Mouse (Mus musculus) lung, embryonic 14.5 days (tissue): Measurements from ENCODE around the gene Hist1h2bh. TPM values are rescaled to one million over a fixed set of nuclear protein-coding genes. Genes with fewer than 3 reads are reported as not detected.
"Not testable (repeated sequence)": the region's sequence is repeated elsewhere in the genome, so short reads cannot be mapped to it uniquely, and the experiment has no call there.

Experiments
- ATAC-seq: fragments of 200-750 bp; cut with Nextera tagmentation; 2 replicates; pipeline ENCODE4 v1.8.0; 2017; ENCODE audit warnings: mild to moderate bottlenecking, moderate TSS enrichment, moderate library complexity; ENCODE audit not compliant: insufficient read depth
- DNase-seq: peaks from one replicate; pipeline ENCODE4 v3.0.0-alpha.2; 2015
- H3K27ac ChIP-seq: fragments of 300-500 bp; sonication (generic); 2 replicates; pipeline ENCODE4 v1.5.1; 2014; ENCODE audit warnings: low read depth, mild to moderate bottlenecking, moderate library complexity
- H3K27me3 ChIP-seq: fragments of 300-500 bp; sonication (generic); 2 replicates; pipeline ENCODE4 v1.6.1; 2014; ENCODE audit warnings: low read length, control low read depth; ENCODE audit not compliant: insufficient read depth
- H3K36me3 ChIP-seq: fragments of 300-500 bp; sonication (generic); 2 replicates; pipeline ENCODE4 v1.6.1; 2014; ENCODE audit warnings: control low read depth; ENCODE audit not compliant: insufficient read depth
- H3K4me1 ChIP-seq: fragments of 300-500 bp; sonication (generic); 2 replicates; pipeline ENCODE4 v1.6.1; 2014; ENCODE audit warnings: antibody characterized with exemption, control low read depth; ENCODE audit not compliant: insufficient read depth
- H3K4me2 ChIP-seq: fragments of 300-500 bp; sonication (generic); 2 replicates; pipeline ENCODE4 v1.6.1; 2014; ENCODE audit warnings: mild to moderate bottlenecking
- H3K4me3 ChIP-seq: fragments of 300-500 bp; sonication (generic); 2 replicates; pipeline ENCODE4 v1.5.1; 2014; ENCODE audit warnings: low read depth, low read length
- H3K9ac ChIP-seq: fragments of 300-500 bp; sonication (generic); 2 replicates; pipeline ENCODE4 v1.6.1; 2014
- H3K9me3 ChIP-seq: fragments of 300-500 bp; sonication (generic); 2 replicates; pipeline ENCODE4 v1.6.1; 2016; ENCODE audit warnings: low read depth, low read length, control low read depth
- CTCF ChIP-seq: IDR thresholded peaks from 2 replicates; pipeline ENCODE4 v1.5.1; 2016; ENCODE audit warnings: antibody characterized with exemption, low read depth
- WGBS: fragments of 180-500 bp; shearing (Covaris S2); extraction: QIAGEN DNeasy Blood & Tissue Kit; methylation state at CpG from one replicate; pipeline ENCODE4 v1.1.7; 2014; 5-methylcytosine and 5-hydroxymethylcytosine counted together
- polyA plus RNA-seq: library from polyadenylated mRNA; unstranded; fragments of >200 nt; fragmentation: Nextera tagmentation; extraction: Ambion mirVana; gene quantifications from 2 replicates; pipeline ENCODE4 v1.2.1, GENCODE M21; 2014

Gene Hist1h2bh
- polyA plus RNA-seq, 1 experiment from 2014 or later: 1.8 TPM

DNA sequence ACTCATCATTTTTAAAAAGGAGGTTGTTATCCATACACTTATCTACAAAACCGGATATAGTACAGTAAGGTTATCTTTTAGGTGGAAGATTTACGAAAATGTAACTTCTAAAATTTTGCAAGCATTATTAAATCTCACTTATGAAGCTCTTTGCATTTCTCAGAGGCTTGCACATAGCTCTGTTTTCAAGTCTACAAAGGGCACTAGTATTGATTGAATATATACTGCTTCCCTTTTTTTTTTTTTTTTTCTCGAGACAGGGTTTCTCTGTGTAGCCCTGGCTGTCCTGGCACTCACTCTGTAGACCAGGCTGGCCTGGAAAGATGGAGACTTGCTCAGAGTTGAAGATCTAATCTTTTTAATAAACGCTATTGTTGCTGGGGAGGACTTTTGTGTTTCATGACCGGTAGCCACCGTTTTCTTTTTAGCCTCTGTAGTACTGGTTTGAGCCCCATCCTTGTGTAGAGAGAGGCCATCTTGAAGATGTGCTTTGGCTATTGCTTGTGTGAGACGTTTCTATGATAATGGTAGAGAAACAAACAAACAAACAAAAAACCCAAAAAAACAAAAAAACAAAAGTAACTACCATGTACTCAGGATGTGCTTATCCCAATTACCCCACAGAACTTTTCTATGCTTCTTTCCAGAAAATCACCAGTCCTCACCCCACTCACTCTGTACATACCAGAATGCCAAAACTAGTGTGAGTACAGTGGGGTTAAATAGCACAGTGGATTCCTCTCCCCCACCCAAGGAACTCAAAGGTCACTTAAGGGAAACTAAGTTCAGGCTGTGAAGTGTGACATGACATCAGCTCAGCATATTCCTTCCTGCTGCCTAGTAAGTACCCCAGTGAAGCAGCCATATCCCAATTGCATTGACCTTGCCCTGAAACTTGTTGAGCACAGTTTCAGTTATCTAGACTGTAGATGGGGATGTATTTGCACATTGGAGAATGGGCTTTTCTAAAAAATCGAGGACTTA is 9.0 kb upstream of the Hist1h2bh start:
- Histone ChIP-seq H3K4me2 (peak overlapping the region; percentile 76), H3K9me3 (no peaks in the 10 kb centered on the region), H3K36me3 (no peaks in the 10 kb centered on the region), H3K9ac (peak overlapping the region; percentile 13), H3K4me3 (peak overlapping the region; percentile 46; the same call in 1 of the 2 replicates), H3K27ac (peak overlapping the region; percentile 98), H3K27me3 (no peaks in the 10 kb centered on the region), H3K4me1 (peaks cover 8% of the 10 kb centered on the region)
- WGBS: 38% methylated on average over 8 of the region's 8 CpGs
- ATAC-seq (no peak), DNase-seq (no peak)
- TF ChIP-seq CTCF: no peak

DNA sequence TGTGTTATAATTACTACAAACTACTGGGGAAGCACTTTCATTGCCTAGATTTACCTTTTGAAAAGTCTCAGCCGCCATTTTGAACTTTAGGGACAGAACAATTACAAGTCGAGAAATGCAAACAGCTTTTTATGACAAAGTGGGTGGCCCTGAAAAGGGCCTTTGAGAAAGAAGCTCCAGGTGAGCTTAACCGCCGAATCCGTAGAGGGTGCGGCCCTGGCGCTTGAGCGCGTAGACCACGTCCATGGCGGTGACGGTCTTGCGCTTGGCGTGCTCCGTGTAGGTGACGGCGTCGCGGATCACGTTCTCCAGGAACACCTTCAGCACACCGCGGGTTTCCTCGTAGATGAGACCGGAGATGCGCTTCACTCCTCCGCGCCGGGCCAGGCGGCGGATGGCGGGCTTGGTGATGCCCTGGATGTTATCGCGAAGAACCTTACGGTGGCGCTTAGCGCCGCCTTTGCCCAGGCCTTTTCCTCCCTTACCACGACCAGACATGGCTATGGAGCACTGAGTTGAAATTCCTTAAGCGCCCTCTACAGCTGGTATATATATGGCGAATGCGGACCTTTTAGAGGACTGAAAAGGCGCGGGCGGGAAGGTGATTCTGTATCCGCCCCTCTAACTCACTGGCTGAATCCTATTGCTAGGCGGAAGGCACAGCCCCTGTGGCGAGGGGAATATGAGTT is 8.1 kb upstream of the Hist1h2bh start, which contains the start of gene Hist1h4f:
Gene Hist1h4f, minus strand, starts transcription at position 503 of the 689 bp plus-strand sequence.
- peak; percentile 98 for DNase-seq
- not testable (repeated sequence) for H3K4me1 ChIP-seq, H3K27me3 ChIP-seq, H3K36me3 ChIP-seq, H3K9me3 ChIP-seq
- ATAC-seq: peak; percentile 82
- Histone ChIP-seq H3K4me3 (peak within 1 kb of the TSS; percentile 46), H3K9ac (peak within 1 kb of the TSS; percentile 72), H3K4me2 (peak within 1 kb of the TSS; percentile 76), H3K27ac (peak within 1 kb of the TSS; percentile 98)
- under 1% methylated on average over 47 of the region's 47 CpGs for WGBS

- no peak for TF ChIP-seq CTCF
- H3K36me3 ChIP-seq: no peaks in the 10 kb centered on the region
- H3K4me3 ChIP-seq: peak overlapping the region; percentile 46
- H3K4me1 ChIP-seq: peaks cover 4% of the 10 kb centered on the region; the same call in 1 of the 2 replicates
- ATAC-seq (no peak), DNase-seq (peak; percentile 68)
- peak overlapping the region; percentile 76 for H3K4me2 ChIP-seq
- H3K27me3 ChIP-seq: no peaks in the 10 kb centered on the region
- WGBS: 2% methylated on average over 3 of the region's 3 CpGs
- H3K9ac ChIP-seq: peak overlapping the region; percentile 72
- H3K27ac ChIP-seq: peak overlapping the region; percentile 98
- H3K9me3 ChIP-seq: no peaks in the 10 kb centered on the region
Observed at GRCm38 (mm10) chr13:23550761-23551145, 7.6 kb upstream of the Hist1h2bh start.

GRCm38 (mm10) chr13:23546694-23547093 is 3.5 kb upstream of the Hist1h2bh start:
- Histone ChIP-seq H3K4me1 (no peaks in the 10 kb centered on the region; the same call in 1 of the 2 replicates), H3K27ac (peak overlapping the region; percentile 67; the same call in 1 of the 2 replicates), H3K27me3 (no peaks in the 10 kb centered on the region), H3K36me3 (no peaks in the 10 kb centered on the region), H3K9ac (no peak overlapping the region), H3K9me3 (no peaks in the 10 kb centered on the region), H3K4me2 (peak overlapping the region; percentile 48; the same call in 1 of the 2 replicates), H3K4me3 (peak overlapping the region; percentile 6; the same call in 1 of the 2 replicates)
- ATAC-seq: no peak
- no peak for TF ChIP-seq CTCF
- no peak for DNase-seq
- WGBS: 56% methylated on average over 5 of the region's 5 CpGs

DNA sequence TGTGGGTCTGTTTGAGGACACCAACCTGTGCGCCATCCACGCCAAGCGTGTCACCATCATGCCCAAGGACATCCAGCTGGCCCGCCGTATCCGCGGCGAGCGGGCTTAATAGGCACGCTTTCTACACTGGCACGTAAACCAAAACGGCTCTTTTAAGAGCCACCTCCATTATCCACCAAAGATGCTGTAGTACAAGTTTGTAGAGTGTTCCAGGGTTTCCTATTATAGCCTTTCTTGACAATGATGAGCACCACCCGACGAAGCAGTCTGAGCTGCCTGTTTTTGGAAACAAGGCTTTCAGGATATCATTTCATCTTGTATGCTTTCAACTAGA is 1.6 kb upstream of the Hist1h2bh start:
- H3K4me3 ChIP-seq: peak overlapping the region; percentile 36
- not testable (repeated sequence) for H3K36me3 ChIP-seq, H3K9me3 ChIP-seq, H3K27me3 ChIP-seq, DNase-seq, H3K4me1 ChIP-seq
- 0% methylated on average over 11 of the region's 14 CpGs for WGBS
- H3K27ac ChIP-seq: peak overlapping the region; percentile 96; the same call in 1 of the 2 replicates
- H3K9ac ChIP-seq: peak overlapping the region; percentile 62
- ATAC-seq: peak; percentile 0; the same call in 1 of the 2 replicates
- peak overlapping the region; percentile 86 for H3K4me2 ChIP-seq

DNA sequence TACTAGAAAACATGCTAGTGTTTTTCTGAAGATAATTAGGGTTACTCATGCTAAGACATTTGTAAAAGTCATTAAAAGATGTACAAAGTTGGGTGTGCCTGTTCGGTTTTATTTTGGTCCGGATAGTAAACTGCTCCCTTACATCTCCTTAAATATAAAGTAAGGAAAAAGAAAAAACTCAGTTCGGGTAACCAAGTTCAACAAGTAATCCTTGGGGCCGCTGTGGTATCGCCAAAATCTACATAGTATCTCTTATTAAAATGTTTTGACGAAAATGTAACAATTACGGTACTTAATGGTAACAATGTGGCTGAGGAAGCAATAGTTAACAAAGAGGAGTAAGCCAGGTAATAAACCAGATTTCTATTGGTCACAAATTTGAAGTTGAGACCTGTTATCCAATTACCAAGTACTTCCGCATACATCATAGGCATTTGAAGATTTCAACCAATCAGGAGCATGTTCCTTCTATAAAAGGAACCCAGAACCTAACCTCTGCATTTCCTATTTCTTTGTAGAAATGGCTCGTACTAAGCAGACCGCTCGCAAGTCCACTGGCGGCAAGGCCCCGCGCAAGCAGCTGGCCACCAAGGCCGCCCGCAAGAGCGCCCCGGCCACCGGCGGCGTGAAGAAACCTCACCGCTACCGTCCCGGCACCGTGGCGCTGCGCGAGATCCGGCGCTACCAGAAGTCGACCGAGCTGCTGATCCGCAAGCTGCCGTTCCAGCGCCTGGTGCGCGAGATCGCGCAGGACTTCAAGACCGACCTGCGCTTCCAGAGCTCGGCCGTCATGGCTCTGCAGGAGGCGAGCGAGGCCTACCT is 984 bp upstream of the Hist1h2bh start, which contains the start of gene Hist1h3f:
Gene Hist1h3f, plus strand, starts transcription at position 88 of the 822 bp plus-strand sequence.
- Histone ChIP-seq H3K27ac (peak within 1 kb of the TSS; percentile 96), H3K4me2 (peak within 1 kb of the TSS; percentile 86), H3K9ac (peak within 1 kb of the TSS; percentile 66), H3K4me1 (no peaks in the 10 kb centered on the region), H3K4me3 (peak within 1 kb of the TSS; percentile 44), H3K9me3 (no peaks in the 10 kb centered on the region), H3K36me3 (no peaks in the 10 kb centered on the region), H3K27me3 (no peaks in the 10 kb centered on the region)
- TF ChIP-seq CTCF: no peak
- DNase-seq (peak; percentile 97), ATAC-seq (peak; percentile 91)
- under 1% methylated on average over 30 of the region's 45 CpGs for WGBS

DNA sequence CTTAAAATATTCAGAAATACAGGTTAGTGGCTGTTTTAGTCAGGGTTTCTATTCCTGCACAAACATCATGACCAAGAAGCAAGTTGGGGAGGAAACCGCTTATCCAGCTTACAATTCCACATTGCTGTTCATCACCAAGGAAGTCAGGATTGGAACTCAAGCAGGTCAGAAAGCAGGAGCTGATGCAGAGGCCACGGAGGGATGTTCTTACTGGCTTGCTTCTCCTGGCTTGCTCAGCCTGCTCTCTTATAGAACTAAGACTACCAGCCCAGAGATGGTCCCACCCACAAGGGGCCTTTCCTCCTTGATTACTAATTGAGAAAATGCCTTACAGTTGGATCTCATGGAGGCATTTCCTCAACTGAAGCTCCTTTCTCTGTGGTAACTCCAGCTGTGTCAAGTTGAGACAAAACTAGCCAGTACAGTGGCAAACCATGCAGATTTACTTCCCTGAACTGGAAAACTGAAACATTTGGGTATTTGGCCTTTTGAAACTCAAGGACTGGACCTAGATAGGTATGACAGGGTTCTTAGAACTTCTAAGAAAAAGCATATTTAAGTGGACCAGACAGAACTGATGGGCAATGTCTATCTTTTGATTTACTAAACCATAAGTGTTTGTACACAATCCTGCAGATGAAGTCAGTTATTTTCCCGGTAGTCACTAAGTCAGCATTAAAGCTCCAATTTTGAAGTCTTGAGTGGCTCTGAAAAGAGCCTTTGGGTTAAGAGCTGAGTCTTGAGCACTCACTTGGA is 789 bp downstream of the Hist1h2bh start:
- not testable (repeated sequence) for H3K4me1 ChIP-seq, ATAC-seq, H3K9me3 ChIP-seq, H3K27me3 ChIP-seq, H3K36me3 ChIP-seq, DNase-seq
- H3K4me2 ChIP-seq: peak overlapping the region; percentile 86
- 4% methylated on average over 3 of the region's 3 CpGs for WGBS
- peak overlapping the region; percentile 44 for H3K4me3 ChIP-seq
- H3K27ac ChIP-seq: peak overlapping the region; percentile 91
- H3K9ac ChIP-seq: peak overlapping the region; percentile 66
